Mouse (Mus musculus): Measurements from ENCODE around the gene Efl1.

GRCm38 (mm10) chr7:82749239-82749638 is 100.8 kb downstream of the Efl1 start:
- TF ChIP-seq POLR2A (IDR thresholded peaks at IDR 0.05; ENCODE audit: borderline replicate concordance, low read depth, low read length): no peak
- no peak for TF ChIP-seq CTCF (IDR thresholded peaks at IDR 0.05; ENCODE audit: low read depth, low read length)

All from bone marrow macrophage, adult 2 months (primary cell).